Mouse (Mus musculus) kidney, postnatal 25 days (tissue): ENCODE data around the gene Zfpm1.
A peak's percentile ranks its signal among the peaks of the same experiment; 100 is the strongest.

Experiments used
- DNase-seq, 2 experiments: peaks; one replicate each; pipeline ENCODE4 v3.0.0; 2021; ENCODE audit warnings: mixed read lengths in 2 of 2

Zfpm1 gene

GRCm38 (mm10) chr8:122282035-122282358, at the start of gene Zfpm1:
TSS of gene Zfpm1 (plus strand) at chr8:122282141.
- DNase-seq, result no peak

GRCm38 (mm10) chr8:122234055-122234454, 47.9 kb upstream of the Zfpm1 start:
- peak; percentile 54 to 69 for DNase-seq

- no peak for DNase-seq
Observed at GRCm38 (mm10) chr8:122236521-122236920, 45.4 kb upstream of the Zfpm1 start.

- no peak for DNase-seq
Observed at GRCm38 (mm10) chr8:122238225-122238624, 43.7 kb upstream of the Zfpm1 start.

GRCm38 (mm10) chr8:122238731-122239130, 43.2 kb upstream of the Zfpm1 start:
- DNase-seq, result no peak

GRCm38 (mm10) chr8:122240241-122241026, 41.5 kb upstream of the Zfpm1 start:
- DNase-seq, result no peak

GRCm38 (mm10) chr8:122243310-122243709, 38.6 kb upstream of the Zfpm1 start:
- DNase-seq, result no peak

GRCm38 (mm10) chr8:122245161-122245560, 36.8 kb upstream of the Zfpm1 start:
- no peak for DNase-seq

- DNase-seq, result no peak
Observed at GRCm38 (mm10) chr8:122246257-122247211, 35.4 kb upstream of the Zfpm1 start.

- DNase-seq, result no peak
Observed at GRCm38 (mm10) chr8:122251739-122252138, 30.2 kb upstream of the Zfpm1 start.

GRCm38 (mm10) chr8:122252366-122252765, 29.6 kb upstream of the Zfpm1 start:
- no peak for DNase-seq

GRCm38 (mm10) chr8:122259351-122259750, 22.6 kb upstream of the Zfpm1 start:
- peak; percentile 52 to 80 for DNase-seq

- no peak for DNase-seq
Observed at GRCm38 (mm10) chr8:122260755-122261154, 21.2 kb upstream of the Zfpm1 start.

GRCm38 (mm10) chr8:122262835-122263234, 19.1 kb upstream of the Zfpm1 start:
- no peak for DNase-seq

- DNase-seq, result no peak
Observed at GRCm38 (mm10) chr8:122264243-122264642, 17.7 kb upstream of the Zfpm1 start.

GRCm38 (mm10) chr8:122265522-122265921, 16.4 kb upstream of the Zfpm1 start:
- DNase-seq, result no peak

GRCm38 (mm10) chr8:122266867-122267266, 15.1 kb upstream of the Zfpm1 start:
- DNase-seq, result no peak

- DNase-seq, result no peak
Observed at GRCm38 (mm10) chr8:122268861-122269260, 13.1 kb upstream of the Zfpm1 start.

- peak; percentile 81 to 83 for DNase-seq
Observed at GRCm38 (mm10) chr8:122269404-122269803, 12.5 kb upstream of the Zfpm1 start.

- no peak for DNase-seq
Observed at GRCm38 (mm10) chr8:122270555-122270954, 11.4 kb upstream of the Zfpm1 start.

- DNase-seq, result peak; percentile 73 to 83
Observed at GRCm38 (mm10) chr8:122273152-122273551, 8.8 kb upstream of the Zfpm1 start.

GRCm38 (mm10) chr8:122273826-122274225, 8.1 kb upstream of the Zfpm1 start:
- no peak for DNase-seq

GRCm38 (mm10) chr8:122274651-122275391, 7.1 kb upstream of the Zfpm1 start:
- DNase-seq, result no peak
